Mouse (Mus musculus) ES-E14 (cell line): ENCODE data around the gene Haus6. TPM values are rescaled to one million over a fixed set of nuclear protein-coding genes. Genes with fewer than 3 reads are reported as not detected.

Experiments
- DNase-seq: peaks from one replicate; pipeline ENCODE4 v3.0.0-alpha.2; 2013; ENCODE audit warnings: low read depth, low spot score
- H3K27ac ChIP-seq: 2 replicates; pipeline ENCODE4 v1.5.1; 2012; ENCODE audit warnings: low read depth, mild to moderate bottlenecking, low read length, moderate library complexity, mixed read lengths; ENCODE audit not compliant: poor library complexity, insufficient read depth, severe bottlenecking
- H3K36me3 ChIP-seq: 2 replicates; pipeline ENCODE4 v1.6.1; 2012; ENCODE audit warnings: mild to moderate bottlenecking, low read length, moderate library complexity, mixed read lengths; ENCODE audit not compliant: control insufficient read depth, poor library complexity, insufficient read depth, severe bottlenecking
- H3K4me1 ChIP-seq, 2 experiments: fragments of 150-350 bp in 1 of 2; sonication (generic) in 1 of 2; 2 replicates each; pipeline ENCODE4 v1.6.1; 2012; ENCODE audit warnings: low read length in 2 of 2, mild to moderate bottlenecking in 1 of 2, mixed read lengths in 1 of 2; ENCODE audit not compliant: control insufficient read depth in 2 of 2, insufficient read depth in 2 of 2, poor library complexity in 1 of 2
- H3K4me3 ChIP-seq, 2 experiments: fragments of 150-350 bp in 1 of 2; sonication (generic) in 1 of 2; 2 replicates each; pipeline ENCODE4 v1.5.1; 2012; ENCODE audit warnings: low read length in 2 of 2, low read depth in 1 of 2, mild to moderate bottlenecking in 1 of 2, mixed read lengths in 1 of 2; ENCODE audit not compliant: insufficient read depth in 1 of 2, poor library complexity in 1 of 2, severe bottlenecking in 1 of 2
- H3K9ac ChIP-seq: 2 replicates; pipeline ENCODE4 v1.6.1; 2012; ENCODE audit warnings: low read depth, mild to moderate bottlenecking, low read length, mixed read lengths; ENCODE audit not compliant: poor library complexity, insufficient read depth, severe bottlenecking
- H3K9me3 ChIP-seq: fragments of 150-350 bp; sonication (generic); 2 replicates; pipeline ENCODE4 v1.6.1; 2012; ENCODE audit warnings: low read depth, mild to moderate bottlenecking, low read length; ENCODE audit not compliant: control insufficient read depth, insufficient read depth
- CHD2 ChIP-seq: IDR thresholded peaks from 2 replicates; pipeline ENCODE4 v1.6.1; 2014; ENCODE audit warnings: mild to moderate bottlenecking, low read depth, low read length, inconsistent platforms
- HCFC1 ChIP-seq: IDR thresholded peaks from 2 replicates; pipeline ENCODE4 v1.6.1; 2012; ENCODE audit warnings: low read length, inconsistent platforms, borderline replicate concordance; ENCODE audit not compliant: insufficient read depth
- MAFK ChIP-seq: IDR thresholded peaks from 2 replicates; pipeline ENCODE4 v1.6.1; 2014; ENCODE audit warnings: mild to moderate bottlenecking, low read depth, low read length, inconsistent platforms; ENCODE audit not compliant: insufficient read depth
- ZC3H11A ChIP-seq: IDR thresholded peaks from 2 replicates; pipeline ENCODE4 v1.6.1; 2012; ENCODE audit warnings: low read depth, mild to moderate bottlenecking, inconsistent platforms, low read length, borderline replicate concordance
- ZNF384 ChIP-seq: IDR thresholded peaks from 2 replicates; pipeline ENCODE4 v1.6.1; 2012; ENCODE audit warnings: low read depth, low read length, inconsistent platforms
- in situ Hi-C, 2 experiments: fragments of 600-800 bp; cut with MboI; formaldehyde crosslinking; loops; one replicate each; pipeline ENCODE4 v1.15.1; 2025; ENCODE audit warnings: low sequenced_read_pairs in 2 of 2, inconsistent platforms in 1 of 2; ENCODE audit not compliant: unreplicated experiment in 2 of 2
- total RNA-seq: library from RNA; depleted of rRNA; stranded (reverse); fragments of 300-350 nt; gene quantifications from 2 replicates; pipeline ENCODE4 v1.2.3, GENCODE M21; 2012

Gene Haus6
- total RNA-seq, 1 experiment: 53.9 TPM

- Histone ChIP-seq H3K9ac (peak overlapping the region; percentile 77), H3K36me3 (no peaks in the 10 kb centered on the region), H3K27ac (peak overlapping the region; percentile 71; the same call in 1 of the 2 replicates), H3K9me3 (no peaks in the 10 kb centered on the region), H3K4me1 (no peaks in the 10 kb centered on the region), H3K4me3 (peak overlapping the region; percentile 67 to 89)
- no peak for TF ChIP-seq HCFC1
- TF ChIP-seq MAFK: 0 out of 2 replicates have a peak, but pooled peaks have one; percentile 6
- no peak for TF ChIP-seq ZC3H11A
- TF ChIP-seq CHD2: no peak
- TF ChIP-seq ZNF384: no peak
- in situ Hi-C loops: no loop called here
- DNase-seq: no peak
These were observed 36.9 kb downstream of the Haus6 start for GRCm38 (mm10) chr4:86574939-86575282.

- in situ Hi-C loops: no loop called here
- Histone ChIP-seq H3K9me3 (no peaks in the 10 kb centered on the region), H3K4me1 (no peaks in the 10 kb centered on the region), H3K9ac (no peak overlapping the region), H3K27ac (no peak overlapping the region), H3K4me3 (no peak overlapping the region), H3K36me3 (no peaks in the 10 kb centered on the region)
- no peak for DNase-seq
- TF ChIP-seq MAFK: no peak
- TF ChIP-seq CHD2: no peak
- TF ChIP-seq HCFC1: no peak
- TF ChIP-seq ZC3H11A: no peak
- no peak for TF ChIP-seq ZNF384
These were observed 50.8 kb downstream of the Haus6 start for GRCm38 (mm10) chr4:86561061-86561460.

GRCm38 (mm10) chr4:86559006-86559405 is 52.8 kb downstream of the Haus6 start:
- TF ChIP-seq CHD2 (no peak), MAFK (no peak), HCFC1 (no peak), ZC3H11A (no peak), ZNF384 (no peak)
- Histone ChIP-seq H3K4me3 (no peak overlapping the region), H3K36me3 (no peaks in the 10 kb centered on the region), H3K9me3 (no peaks in the 10 kb centered on the region), H3K27ac (no peak overlapping the region), H3K9ac (no peak overlapping the region), H3K4me1 (no peaks in the 10 kb centered on the region)
- no peak for DNase-seq
- in situ Hi-C loops: no loop called here

GRCm38 (mm10) chr4:86558228-86558627 is 53.6 kb downstream of the Haus6 start, which contains the start of gene Saxo1:
Gene Saxo1 (minus strand): TSS chr4:86558328.
- Histone ChIP-seq H3K9ac (no peak within 1 kb of the TSS), H3K27ac (no peak within 1 kb of the TSS)
- no peak for DNase-seq

GRCm38 (mm10) chr4:86557371-86557770 is 54.5 kb downstream of the Haus6 start:
- no peak for TF ChIP-seq ZNF384
- TF ChIP-seq HCFC1: no peak
- DNase-seq: no peak
- Histone ChIP-seq H3K4me1 (no peaks in the 10 kb centered on the region), H3K36me3 (no peaks in the 10 kb centered on the region), H3K9me3 (no peaks in the 10 kb centered on the region), H3K4me3 (no peak overlapping the region), H3K9ac (no peak overlapping the region), H3K27ac (no peak overlapping the region)
- in situ Hi-C loops: no loop called here

More at GRCm38 (mm10) chr4:86558228-86558627, 53.6 kb downstream of the Haus6 start, which contains the start of gene Saxo1:
- H3K4me3 ChIP-seq: no peak within 1 kb of the TSS
- no peaks in the 10 kb centered on the region for H3K36me3 ChIP-seq
- in situ Hi-C loops: no loop called here
- no peaks in the 10 kb centered on the region for H3K9me3 ChIP-seq
- no peaks in the 10 kb centered on the region for H3K4me1 ChIP-seq
- TF ChIP-seq MAFK (no peak), ZNF384 (no peak), ZC3H11A (no peak), CHD2 (no peak), HCFC1 (no peak)
